Mouse (Mus musculus) heart, postnatal 4 days (tissue): ENCODE measurements around the gene Faim. TPM values are rescaled to one million over a fixed set of nuclear protein-coding genes. Genes with fewer than 3 reads are reported as not detected.

ENCODE experiments used
- DNase-seq: peaks from one replicate; pipeline ENCODE4 v3.0.0; 2021
- total RNA-seq, 2 experiments: library from RNA; stranded (reverse); gene quantifications; 2 replicates each; pipeline ENCODE4 v1.2.3; 2021

Faim gene
- total RNA-seq, 2 experiments from 2014 or later, result 12.5 to 14.2 TPM

GRCm38 (mm10) chr9:99049760-99050159, 63.6 kb downstream of the Faim start:
- no peak for DNase-seq

Other genes with a start within 250 kb of the Faim start
- not detected for gene Prr23a1, start 143.9 kb upstream of the Faim start, total RNA-seq
- not detected for gene Prr23a2, start 129.9 kb upstream of the Faim start, total RNA-seq
- gene Prr23a3, start 121.6 kb upstream of the Faim start, total RNA-seq, result not detected
- gene 7420426K07Rik, start 83.3 kb upstream of the Faim start, total RNA-seq, result not detected
- gene Foxl2, start 31.1 kb upstream of the Faim start, total RNA-seq, result not detected
- not detected for gene Gm1123, start 49.3 kb downstream of the Faim start, total RNA-seq
- 10 to 100 TPM; 11.0 to 11.6 TPM for gene Pik3cb, start 154.2 kb downstream of the Faim start, total RNA-seq